Mouse (Mus musculus): Measurements from ENCODE around the gene Tomm6.

Tomm6 gene

DNA sequence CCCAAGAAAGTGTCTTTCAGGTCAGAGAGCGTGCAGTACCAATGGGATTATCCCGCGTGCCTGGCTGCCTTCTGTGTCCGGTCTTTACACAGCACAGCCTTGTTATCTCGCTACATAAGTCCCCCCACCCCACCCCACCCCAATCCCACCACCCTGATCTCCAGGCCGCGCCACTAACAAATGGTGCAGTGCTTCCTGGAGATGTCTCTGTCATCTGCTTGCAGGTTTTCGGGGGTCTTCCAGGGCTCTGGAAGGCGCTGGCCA, at the start of gene Tomm6:
Tomm6 (minus strand) TSS at position 43 of the 264 bp plus-strand sequence.
- no peak for DNase-seq (ENCODE audit: low spot score)

DNA sequence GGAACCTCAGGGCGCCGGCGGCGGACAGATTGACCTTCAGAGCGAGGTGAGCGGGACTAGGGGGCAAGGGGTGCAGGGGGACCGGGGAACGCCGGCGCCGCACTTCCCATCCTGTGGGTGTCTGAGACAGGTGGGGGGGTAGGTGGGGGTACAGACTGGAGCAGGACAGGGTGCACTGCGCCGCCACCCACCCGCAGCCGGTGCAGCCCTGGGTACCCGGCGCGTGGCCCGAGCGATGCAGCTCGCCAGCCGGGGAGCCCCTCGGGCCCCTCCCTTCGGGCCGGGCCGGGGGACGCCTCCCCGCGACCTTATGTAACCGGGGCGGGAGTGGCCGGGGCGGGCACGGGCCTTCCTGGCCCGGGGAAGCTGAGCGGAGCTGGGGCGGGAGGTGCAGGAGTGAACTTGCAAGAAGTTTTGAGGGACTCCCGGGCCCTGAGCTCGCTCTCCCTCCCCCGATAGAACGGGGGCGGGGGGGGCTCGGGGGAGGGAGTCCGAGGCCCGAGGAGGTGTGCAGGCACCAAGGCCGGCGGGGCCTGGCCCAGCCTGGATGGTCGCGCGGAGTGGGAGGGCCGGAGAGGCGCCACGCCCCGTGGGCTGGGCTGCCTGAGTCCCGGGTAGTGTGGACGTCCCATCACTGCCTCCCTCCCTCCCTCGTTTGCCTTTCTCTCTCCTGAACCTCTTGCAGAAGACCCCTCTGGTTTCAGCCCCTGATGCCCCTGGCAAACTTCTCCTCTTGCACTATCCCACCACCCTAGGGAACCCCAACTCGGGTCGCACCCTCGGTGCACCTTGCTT, 49.3 kb upstream of the Tomm6 start:
- DNase-seq (ENCODE audit: low spot score): peak; percentile 80

- DNase-seq (ENCODE audit: low spot score): peak; percentile 99
Measured at GRCm38 (mm10) chr17:47736856-47737255, 48.7 kb upstream of the Tomm6 start, which contains the start of gene Tfeb. Gene Tfeb, plus strand, starts transcription at chr17:47737030.

- no peak for DNase-seq (ENCODE audit: low spot score)
Measured at GRCm38 (mm10) chr17:47735553-47736100, 47.4 kb upstream of the Tomm6 start.

GRCm38 (mm10) chr17:47730633-47731575, 42.7 kb upstream of the Tomm6 start:
- no peak for DNase-seq (ENCODE audit: low spot score)

- no peak for DNase-seq (ENCODE audit: low spot score)
Measured at GRCm38 (mm10) chr17:47726566-47726965, 38.4 kb upstream of the Tomm6 start, which contains the start of gene Pgc. Gene Pgc, plus strand, starts transcription at chr17:47726842.

- DNase-seq (ENCODE audit: low spot score): no peak
Measured at GRCm38 (mm10) chr17:47721183-47721582, 33.0 kb upstream of the Tomm6 start.

GRCm38 (mm10) chr17:47715037-47715436, 26.9 kb upstream of the Tomm6 start:
- no peak for DNase-seq (ENCODE audit: low spot score)

- DNase-seq (ENCODE audit: low spot score): no peak
Measured at GRCm38 (mm10) chr17:47712889-47713571, 24.8 kb upstream of the Tomm6 start.

GRCm38 (mm10) chr17:47711883-47712282, 23.7 kb upstream of the Tomm6 start:
- DNase-seq (ENCODE audit: low spot score): no peak

DNA sequence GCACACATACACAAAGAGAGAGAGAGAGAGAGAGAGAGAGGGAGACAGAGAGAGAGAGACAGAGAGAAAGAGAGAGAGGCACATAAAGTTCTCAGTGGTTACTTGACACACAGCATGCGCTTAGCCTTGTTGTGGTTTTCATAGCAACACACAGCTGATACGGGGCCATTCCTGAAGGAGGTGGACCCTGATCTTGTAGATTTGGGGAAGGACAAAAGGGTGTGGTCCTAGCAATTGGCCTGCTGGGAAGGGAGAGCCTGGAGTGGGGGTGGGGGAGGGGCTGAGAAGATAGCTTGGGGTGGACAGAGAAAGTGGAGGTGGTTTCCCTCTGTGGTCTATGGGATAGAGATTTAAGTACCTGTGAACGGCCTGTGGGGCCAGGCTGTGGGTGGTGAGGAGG, 21.9 kb upstream of the Tomm6 start:
- DNase-seq (ENCODE audit: low spot score): no peak

- no peak for DNase-seq (ENCODE audit: low spot score)
Measured at GRCm38 (mm10) chr17:47708972-47709371, 20.8 kb upstream of the Tomm6 start.

GRCm38 (mm10) chr17:47707961-47708360, 19.8 kb upstream of the Tomm6 start:
- no peak for DNase-seq (ENCODE audit: low spot score)

DNA sequence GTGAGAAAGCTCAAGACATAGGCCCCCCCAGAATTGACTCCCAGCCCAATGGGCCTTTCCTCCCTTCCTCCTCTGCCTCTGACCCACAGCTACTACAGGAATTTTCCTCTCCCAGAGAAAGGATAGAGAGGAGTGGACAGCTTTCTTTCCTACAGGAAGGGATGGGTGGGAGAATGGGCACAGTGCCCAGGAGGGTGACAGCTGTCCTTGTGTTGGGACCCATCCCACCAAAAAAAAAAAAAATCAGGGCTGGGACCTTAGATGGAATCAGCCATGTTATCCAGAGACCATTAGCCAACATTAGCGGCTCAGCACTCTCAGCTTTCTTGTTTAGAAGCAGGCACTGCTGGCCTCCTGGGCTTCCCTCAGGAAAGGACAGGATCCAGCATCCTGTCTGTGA, 18.0 kb upstream of the Tomm6 start:
- no peak for DNase-seq (ENCODE audit: low spot score)

DNA sequence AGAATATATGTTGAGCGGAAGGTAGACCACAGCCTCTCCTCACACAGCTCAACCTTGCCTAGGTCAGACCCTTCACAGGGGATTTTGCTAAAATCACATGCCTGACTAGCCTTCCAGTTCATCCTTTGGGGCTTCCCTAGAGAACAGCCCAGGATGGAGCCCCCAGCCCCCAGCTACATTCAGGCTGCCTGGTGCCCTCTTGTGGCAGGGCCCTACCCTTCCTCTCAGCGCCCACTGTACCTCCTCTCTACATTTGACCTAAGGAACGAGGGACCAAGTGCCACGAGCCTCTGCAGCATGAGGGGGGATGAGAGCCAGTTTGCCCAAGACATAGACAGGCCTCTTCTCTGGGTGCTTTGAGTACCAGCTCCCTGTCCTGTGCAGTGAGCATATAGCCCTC, 16.5 kb upstream of the Tomm6 start:
- DNase-seq (ENCODE audit: low spot score): no peak

- DNase-seq (ENCODE audit: low spot score): no peak
Measured at GRCm38 (mm10) chr17:47703556-47703955, 15.4 kb upstream of the Tomm6 start.

DNA sequence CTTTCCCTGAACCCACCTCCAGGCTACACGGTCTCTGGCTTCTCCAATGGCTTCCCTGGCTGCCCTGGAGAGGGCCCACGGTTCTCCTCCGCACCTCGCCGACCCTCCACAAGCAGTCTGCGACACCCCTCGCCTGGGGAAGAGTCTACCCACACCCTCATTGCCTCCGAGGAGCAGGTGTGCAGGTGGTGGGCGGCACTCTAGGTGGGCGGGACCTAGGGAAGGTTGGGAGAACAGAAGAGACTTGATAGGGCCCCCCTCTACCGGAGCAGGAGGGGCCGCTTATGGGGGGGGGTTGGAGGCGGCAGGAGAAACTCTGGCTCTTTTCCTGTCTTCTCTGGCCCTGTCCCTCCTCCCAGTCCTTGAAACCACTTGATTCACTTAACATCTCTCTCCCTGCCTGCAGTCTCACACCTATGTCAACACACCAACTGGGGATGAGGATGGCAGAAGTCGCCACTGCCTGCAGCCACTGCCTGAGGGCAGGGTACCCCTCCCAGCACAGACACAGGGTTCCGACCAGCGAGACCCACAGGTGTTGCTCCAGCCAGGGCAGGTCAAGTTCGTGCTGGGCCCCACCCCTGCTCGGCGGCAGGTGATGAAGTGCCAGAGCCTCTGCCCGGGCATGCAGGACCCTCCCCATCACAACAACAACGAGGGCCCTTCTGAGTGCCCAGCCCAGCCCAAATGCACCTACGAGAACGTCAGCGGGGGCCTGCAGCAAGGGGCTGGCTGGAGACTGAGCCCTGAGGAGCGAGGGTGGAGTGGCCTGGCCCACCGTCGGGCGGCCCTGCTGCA, 14.6 kb upstream of the Tomm6 start:
- no peak for DNase-seq (ENCODE audit: low spot score)

GRCm38 (mm10) chr17:47701793-47702192, 13.6 kb upstream of the Tomm6 start:
- no peak for DNase-seq (ENCODE audit: low spot score)

- DNase-seq (ENCODE audit: low spot score): no peak
Measured at GRCm38 (mm10) chr17:47699055-47699454, 10.9 kb upstream of the Tomm6 start.

GRCm38 (mm10) chr17:47698156-47698555, 10.0 kb upstream of the Tomm6 start:
- no peak for DNase-seq (ENCODE audit: low spot score)

GRCm38 (mm10) chr17:47695337-47695710, 7.1 kb upstream of the Tomm6 start:
- no peak for DNase-seq (ENCODE audit: low spot score)
